Mouse (Mus musculus): ENCODE measurements around the gene Insl3. TPM values are rescaled to one million over a fixed set of nuclear protein-coding genes. Genes with fewer than 3 reads are reported as not detected.

The Insl3 gene
- total RNA-seq, 2 experiments from 2014 or later = 0.78 TPM

Other genes with a start within 250 kb of the Insl3 start
- gene Abhd8, start 225.6 kb upstream of the Insl3 start, total RNA-seq (2021) = 10 to 100 TPM; 22.4 to 28.0 TPM
- 10 to 100 TPM; 65.5 to 71.4 TPM for gene Mrpl34, start 224.3 kb upstream of the Insl3 start, total RNA-seq (2021)
- 10 to 100 TPM; 28.4 to 31.7 TPM for gene Dda1, start 220.0 kb upstream of the Insl3 start, total RNA-seq (2021)
- gene Ano8, start 203.3 kb upstream of the Insl3 start, total RNA-seq (2021) = 10 to 100 TPM; 14.6 to 16.0 TPM
- gene Gtpbp3, start 201.1 kb upstream of the Insl3 start, total RNA-seq (2021) = 10 to 100 TPM; 10.0 to 10.5 TPM
- gene Plvap, start 177.5 kb upstream of the Insl3 start, total RNA-seq (2021) = 10 to 100 TPM; 11.1 to 12.0 TPM
- not detected for gene Ccdc194, start 163.5 kb upstream of the Insl3 start, total RNA-seq (2021)
- 1 to 10 TPM; 5.9 to 8.2 TPM for gene Bst2, start 151.8 kb upstream of the Insl3 start, total RNA-seq (2021)
- 10 to 100 TPM; 22.5 to 24.8 TPM for gene Mvb12a, start 146.3 kb upstream of the Insl3 start, total RNA-seq (2021)
- not detected for gene Tmem221, start 130.3 kb upstream of the Insl3 start, total RNA-seq (2021)
- gene Nxnl1, start 122.6 kb upstream of the Insl3 start, total RNA-seq (2021) = not detected
- gene Slc27a1, start 120.3 kb upstream of the Insl3 start, total RNA-seq (2021) = 10 to 100 TPM; 78.7 to 93.8 TPM
- gene Pgls, start 97.0 kb upstream of the Insl3 start, total RNA-seq (2021) = 10 to 100 TPM; 23.2 to 23.7 TPM
- 1 to 10 TPM in 1 of 2 experiments, under 1 TPM in 1; 0.57 to 1.3 TPM for gene Fam129c, start 91.6 kb upstream of the Insl3 start, total RNA-seq (2021)
- 10 to 100 TPM; 37.3 to 37.4 TPM for gene Colgalt1, start 78.2 kb upstream of the Insl3 start, total RNA-seq (2021)
- not detected for gene Unc13a, start 17.5 kb upstream of the Insl3 start, total RNA-seq (2021)
- gene Jak3, start 12.9 kb upstream of the Insl3 start, total RNA-seq (2021) = 1 to 10 TPM; 1.4 to 2.2 TPM
- gene B3gnt3, start 12.6 kb downstream of the Insl3 start, total RNA-seq (2021) = 1 to 10 TPM; 1.7 to 2.4 TPM
- not detected for gene Fcho1, start 36.5 kb downstream of the Insl3 start, total RNA-seq (2021)
- 1 to 10 TPM; 1.9 to 2.1 TPM for gene Zfp709, start 192.8 kb downstream of the Insl3 start, total RNA-seq (2021)
- 1 to 10 TPM; 2.9 to 3.5 TPM for gene Zfp882, start 219.4 kb downstream of the Insl3 start, total RNA-seq (2021)
- 10 to 100 TPM; 18.9 to 19.8 TPM for gene Zfp617, start 219.4 kb downstream of the Insl3 start, total RNA-seq (2021)

All from gastrocnemius, adult 18-20 months (tissue).